Mouse (Mus musculus): ENCODE measurements around the gene Alkbh7. TPM values are rescaled to one million over a fixed set of nuclear protein-coding genes. Genes with fewer than 3 reads are reported as not detected.
A peak's percentile ranks its signal among the peaks of the same experiment; 100 is the strongest.

Alkbh7 gene
- polyA plus RNA-seq, 1 experiment from 2014 or later, result 35.5 TPM

DNA sequence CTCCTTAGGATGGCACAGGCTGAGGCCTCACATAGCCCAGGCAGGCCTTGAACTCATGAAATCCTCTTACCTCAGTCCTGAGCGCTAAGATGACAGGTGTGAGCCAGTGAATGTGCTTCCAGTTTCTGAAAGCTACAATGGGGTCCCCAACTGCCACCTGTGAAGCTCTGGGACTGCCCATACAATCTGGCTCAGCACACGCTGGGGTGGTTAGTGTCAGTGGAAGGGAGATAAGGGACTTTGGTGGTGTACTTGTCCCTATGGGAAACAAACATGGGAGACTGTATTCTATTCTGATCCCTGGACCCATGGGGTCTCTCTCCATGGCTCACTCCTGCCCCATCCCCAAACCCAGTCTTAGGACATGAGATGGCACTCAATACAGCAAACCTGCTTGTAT, 22.6 kb downstream of the Alkbh7 start:
- 84% methylated on average over 2 of the region's 2 CpGs for WGBS
- H3K9me3 ChIP-seq, result no peaks in the 10 kb centered on the region
- no peaks in the 10 kb centered on the region for H3K4me1 ChIP-seq (replicated peaks)
- no peak overlapping the region for H3K27ac ChIP-seq
- H3K27me3 ChIP-seq (ENCODE audit: insufficient read depth, poor library complexity, severe bottlenecking), result no peaks in the 10 kb centered on the region
- no peak for DNase-seq (ENCODE audit: low spot score)
- peaks cover 57% of the 10 kb centered on the region for H3K36me3 ChIP-seq
- no peak overlapping the region for H3K4me3 ChIP-seq

DNA sequence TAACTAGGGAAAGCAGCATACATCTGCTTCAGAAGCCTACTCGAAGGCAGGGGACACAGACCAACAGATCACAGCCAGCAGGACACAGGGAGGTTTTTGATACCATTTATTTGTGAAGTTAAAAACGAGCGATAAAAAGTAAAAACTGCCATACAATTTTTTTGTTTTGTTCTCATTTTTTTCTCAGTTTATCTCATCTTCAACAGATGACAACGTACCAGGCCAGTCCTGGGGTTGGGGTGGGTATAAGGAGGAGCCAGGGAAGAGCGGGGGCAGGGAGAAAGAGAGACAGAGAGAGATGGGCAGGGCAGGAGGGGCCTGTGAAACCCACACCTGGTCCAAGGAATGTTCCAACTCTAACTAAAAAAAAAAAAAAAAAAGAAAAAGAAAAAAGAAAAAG, 23.8 kb downstream of the Alkbh7 start:
- DNase-seq (ENCODE audit: low spot score), result no peak
- no peak overlapping the region for H3K4me3 ChIP-seq
- H3K36me3 ChIP-seq, result peaks cover 69% of the 10 kb centered on the region
- H3K27me3 ChIP-seq (ENCODE audit: insufficient read depth, poor library complexity, severe bottlenecking), result no peaks in the 10 kb centered on the region
- WGBS, result 92% methylated on average over 5 of the region's 5 CpGs
- no peak overlapping the region for H3K27ac ChIP-seq
- no peaks in the 10 kb centered on the region for H3K4me1 ChIP-seq (replicated peaks)
- H3K9me3 ChIP-seq, result no peaks in the 10 kb centered on the region

DNA sequence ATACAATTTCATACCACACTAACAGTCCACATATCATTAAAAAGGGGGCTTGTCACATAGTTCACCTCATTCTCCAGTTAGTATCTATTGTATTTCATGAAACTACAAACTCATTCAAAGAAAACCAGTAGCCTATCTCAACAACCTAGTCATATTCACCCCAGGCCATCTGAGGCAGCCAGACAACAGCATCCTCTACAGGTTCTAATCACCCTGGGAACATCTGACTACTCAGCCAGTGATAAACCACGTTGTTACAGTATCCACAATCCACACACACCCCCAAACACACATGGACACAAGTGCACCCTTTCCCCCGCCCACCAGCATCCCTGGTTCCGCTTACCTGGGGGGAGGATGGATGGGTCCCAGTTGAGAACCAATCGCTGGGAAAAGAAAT, 30.3 kb downstream of the Alkbh7 start:
- 91% methylated on average over 4 of the region's 4 CpGs for WGBS
- peaks cover 22% of the 10 kb centered on the region for H3K4me1 ChIP-seq (replicated peaks)
- no peak for DNase-seq (ENCODE audit: low spot score)
- peaks cover 72% of the 10 kb centered on the region for H3K36me3 ChIP-seq
- H3K9me3 ChIP-seq, result no peaks in the 10 kb centered on the region
- no peaks in the 10 kb centered on the region for H3K27me3 ChIP-seq (ENCODE audit: insufficient read depth, poor library complexity, severe bottlenecking)
- no peak overlapping the region for H3K27ac ChIP-seq
- no peak overlapping the region for H3K4me3 ChIP-seq

- Histone ChIP-seq H3K36me3 (peaks cover 50% of the 10 kb centered on the region), H3K4me3 (peak overlapping the region; percentile 77), H3K27me3 (ENCODE audit: insufficient read depth, poor library complexity, severe bottlenecking) (no peaks in the 10 kb centered on the region), H3K9me3 (no peaks in the 10 kb centered on the region), H3K4me1 (replicated peaks) (peaks cover 26% of the 10 kb centered on the region), H3K27ac (no peak overlapping the region)
- no peak for DNase-seq (ENCODE audit: low spot score)
- WGBS, result 56% methylated on average over 8 of the region's 8 CpGs
Observed at GRCm38 (mm10) chr17:57029691-57030090, 32.6 kb downstream of the Alkbh7 start.

DNA sequence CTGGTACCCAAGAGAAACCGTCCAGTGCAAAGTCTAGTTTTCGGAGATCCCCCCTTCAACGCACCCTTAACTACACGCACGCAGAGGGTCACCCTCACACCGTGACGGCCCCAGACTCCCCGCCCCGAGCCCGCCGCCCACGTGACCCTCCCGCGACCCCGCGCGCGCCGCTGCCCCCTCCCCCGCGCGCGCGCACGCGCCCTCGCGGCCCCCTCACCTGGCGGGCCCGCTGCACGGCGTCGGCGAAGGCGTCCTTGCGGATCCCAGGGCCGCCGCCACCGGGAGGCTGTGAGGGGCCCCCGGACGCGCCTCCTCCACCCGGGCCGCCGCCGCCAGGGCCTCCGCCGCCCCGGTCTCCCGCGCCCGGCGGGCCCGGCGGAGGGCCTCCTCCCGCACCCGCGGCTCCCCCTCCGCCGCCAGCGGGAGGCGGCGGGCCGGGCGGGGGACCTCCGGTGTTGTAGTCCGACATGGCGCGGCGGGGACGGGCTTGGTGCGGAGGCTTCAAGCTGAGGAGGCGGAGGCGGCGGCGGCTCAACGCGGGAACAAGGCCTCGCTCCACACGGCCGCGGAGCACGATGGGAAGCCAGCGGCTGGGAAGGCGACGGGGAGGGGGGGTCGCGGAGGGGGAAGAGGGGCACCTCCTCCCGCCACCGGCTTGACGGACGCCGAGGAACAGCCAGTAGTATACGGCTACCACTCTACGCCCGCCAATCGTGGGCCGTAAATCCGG, 34.0 kb downstream of the Alkbh7 start, which contains the start of gene Khsrp:
Gene Khsrp (minus strand): TSS at position 592 of the 730 bp plus-strand sequence.
- peak within 1 kb of the TSS; percentile 99 for H3K27ac ChIP-seq
- DNase-seq (ENCODE audit: low spot score), result peak; percentile 57
- H3K4me1 ChIP-seq (replicated peaks), result peaks cover 26% of the 10 kb centered on the region
- no peaks in the 10 kb centered on the region for H3K9me3 ChIP-seq
- H3K36me3 ChIP-seq, result peaks cover 36% of the 10 kb centered on the region
- H3K4me3 ChIP-seq, result peak within 1 kb of the TSS; percentile 77
- WGBS, result under 1% methylated on average over 98 of the region's 99 CpGs
- H3K27me3 ChIP-seq (ENCODE audit: insufficient read depth, poor library complexity, severe bottlenecking), result no peaks in the 10 kb centered on the region

DNA sequence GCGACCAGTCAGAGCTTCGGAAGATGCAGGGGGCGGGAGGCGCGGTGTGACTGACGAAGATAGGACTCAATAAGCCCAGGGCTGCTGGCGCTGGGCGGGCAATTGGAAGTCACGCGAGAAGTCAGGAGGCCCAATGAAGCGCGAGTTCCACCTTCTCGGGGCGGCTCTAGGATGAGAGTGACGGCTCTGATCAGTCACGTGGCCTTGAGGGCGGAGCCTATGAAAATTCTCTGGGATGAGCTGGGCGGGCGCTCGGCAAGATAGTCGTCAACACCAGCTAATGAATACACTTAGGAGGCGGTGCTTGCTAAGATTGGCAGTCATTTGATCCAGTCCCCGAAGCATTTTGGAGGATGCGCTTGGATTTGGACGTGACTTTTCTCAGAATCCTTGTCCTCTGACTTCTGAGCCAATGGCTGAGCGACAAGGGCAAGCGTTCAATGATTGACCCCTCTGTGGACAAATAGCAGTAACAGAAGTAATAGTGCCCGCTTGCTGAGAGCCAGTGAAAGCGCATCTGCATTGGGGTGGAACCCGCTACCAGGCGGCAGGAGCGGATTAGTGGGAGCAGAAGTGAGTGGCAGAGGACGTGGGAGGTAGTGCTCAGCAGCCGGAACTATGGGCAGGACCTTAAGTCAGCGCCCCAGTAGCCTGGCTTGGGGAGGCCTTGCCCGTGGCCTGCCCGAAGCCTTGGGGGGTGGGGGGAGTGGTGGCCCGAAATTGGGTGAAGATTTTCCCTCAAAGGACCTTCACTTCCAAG, 34.7 kb downstream of the Alkbh7 start:
- Histone ChIP-seq H3K4me3 (peak overlapping the region; percentile 77), H3K27ac (peak overlapping the region; percentile 99), H3K9me3 (no peaks in the 10 kb centered on the region), H3K4me1 (replicated peaks) (peaks cover 26% of the 10 kb centered on the region), H3K36me3 (peaks cover 28% of the 10 kb centered on the region), H3K27me3 (ENCODE audit: insufficient read depth, poor library complexity, severe bottlenecking) (no peaks in the 10 kb centered on the region)
- DNase-seq (ENCODE audit: low spot score), result peak; percentile 100
- under 1% methylated on average over 38 of the region's 38 CpGs for WGBS

DNA sequence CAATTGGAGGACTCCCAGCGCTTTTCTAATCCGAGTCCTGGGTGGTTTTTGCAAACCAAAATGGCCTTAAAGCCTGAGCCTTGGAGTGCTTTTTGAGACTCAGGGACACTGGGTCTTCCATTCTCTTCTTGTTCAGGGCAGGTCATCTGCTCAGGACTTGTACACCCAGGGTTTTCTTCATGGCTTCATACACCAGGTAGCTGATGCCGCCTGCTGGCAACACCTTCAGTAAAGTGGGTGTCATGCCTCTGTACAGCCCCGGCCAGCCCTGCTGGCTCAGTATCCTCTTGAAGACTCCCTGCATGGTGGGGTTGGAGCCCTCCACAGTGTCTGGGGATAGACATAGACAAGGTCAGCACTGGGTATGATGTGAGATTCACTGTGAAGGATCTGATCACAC, 35.7 kb downstream of the Alkbh7 start:
- 86% methylated on average over 4 of the region's 4 CpGs for WGBS
- H3K4me1 ChIP-seq (replicated peaks), result peaks cover 26% of the 10 kb centered on the region
- DNase-seq (ENCODE audit: low spot score), result no peak
- H3K27me3 ChIP-seq (ENCODE audit: insufficient read depth, poor library complexity, severe bottlenecking), result peaks cover 7% of the 10 kb centered on the region
- H3K4me3 ChIP-seq, result peak overlapping the region; percentile 77
- H3K27ac ChIP-seq, result peak overlapping the region; percentile 99
- peaks cover 18% of the 10 kb centered on the region for H3K36me3 ChIP-seq
- H3K9me3 ChIP-seq, result no peaks in the 10 kb centered on the region

- peaks cover 3% of the 10 kb centered on the region; the same call in 1 of the 2 replicates for H3K4me1 ChIP-seq (replicated peaks)
- peaks cover 22% of the 10 kb centered on the region for H3K27me3 ChIP-seq (ENCODE audit: insufficient read depth, poor library complexity, severe bottlenecking)
- H3K9me3 ChIP-seq, result peaks cover 3% of the 10 kb centered on the region; the same call in 1 of the 2 replicates
- H3K27ac ChIP-seq, result no peak overlapping the region
- DNase-seq (ENCODE audit: low spot score), result no peak
- no peaks in the 10 kb centered on the region for H3K36me3 ChIP-seq
- 36% methylated on average over 8 of the region's 8 CpGs for WGBS
- no peak overlapping the region for H3K4me3 ChIP-seq
Observed at GRCm38 (mm10) chr17:57038978-57039377, 41.8 kb downstream of the Alkbh7 start.

- no peak for DNase-seq (ENCODE audit: low spot score)
- Histone ChIP-seq H3K27me3 (ENCODE audit: insufficient read depth, poor library complexity, severe bottlenecking) (peaks cover 22% of the 10 kb centered on the region), H3K4me1 (replicated peaks) (peaks cover 3% of the 10 kb centered on the region; the same call in 1 of the 2 replicates), H3K9me3 (peaks cover 3% of the 10 kb centered on the region; the same call in 1 of the 2 replicates), H3K27ac (no peak within 1 kb of the TSS), H3K4me3 (no peak within 1 kb of the TSS), H3K36me3 (peaks cover 20% of the 10 kb centered on the region)
- 77% methylated on average over 8 of the region's 8 CpGs for WGBS
Observed at GRCm38 (mm10) chr17:57041554-57041953, 44.4 kb downstream of the Alkbh7 start, which contains the start of gene Slc25a41. Slc25a41 (minus strand) TSS chr17:57041654.

DNA sequence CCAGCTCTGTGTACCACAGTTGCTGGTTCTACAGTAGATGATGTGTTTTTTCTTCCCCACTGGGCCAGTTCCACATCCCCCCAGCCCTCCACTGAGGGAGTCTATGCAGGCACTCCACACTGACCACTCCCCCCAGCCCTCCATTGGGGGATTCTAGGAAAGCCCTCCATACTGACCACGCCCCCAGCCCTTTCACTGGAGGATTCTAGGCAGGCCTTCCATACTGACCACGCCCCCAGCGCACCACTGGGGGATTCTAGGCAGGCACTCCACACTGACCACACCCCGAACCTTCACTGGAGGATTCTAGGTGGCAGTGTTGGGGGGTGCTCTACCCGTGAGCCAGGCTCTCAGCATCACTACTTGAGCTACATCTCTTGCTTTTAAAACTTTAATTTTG, 50.3 kb downstream of the Alkbh7 start:
- Histone ChIP-seq H3K27me3 (ENCODE audit: insufficient read depth, poor library complexity, severe bottlenecking) (no peaks in the 10 kb centered on the region), H3K4me3 (no peak overlapping the region), H3K4me1 (replicated peaks) (peaks cover 3% of the 10 kb centered on the region; the same call in 1 of the 2 replicates), H3K36me3 (peaks cover 72% of the 10 kb centered on the region), H3K9me3 (no peaks in the 10 kb centered on the region), H3K27ac (no peak overlapping the region)
- DNase-seq (ENCODE audit: low spot score), result no peak
- 29% methylated on average over 5 of the region's 5 CpGs for WGBS

- Histone ChIP-seq H3K4me3 (no peak overlapping the region), H3K36me3 (peaks cover 86% of the 10 kb centered on the region), H3K9me3 (no peaks in the 10 kb centered on the region), H3K4me1 (replicated peaks) (no peaks in the 10 kb centered on the region), H3K27me3 (ENCODE audit: insufficient read depth, poor library complexity, severe bottlenecking) (no peaks in the 10 kb centered on the region), H3K27ac (no peak overlapping the region)
- WGBS, result 93% methylated on average over 3 of the region's 3 CpGs
- DNase-seq (ENCODE audit: low spot score), result no peak
Observed at GRCm38 (mm10) chr17:57048816-57049215, 51.7 kb downstream of the Alkbh7 start.

Measured in hindbrain, embryonic 10.5 days (tissue).